In genomic region chr5:150272173-150272572, GRCm38 (mm10) we compare ENCODE assay signal across 26 mouse cellular contexts.
"Had no signal": no experiment of that assay in that cellular context is flagged by ENCODE, and none has a peak within 500 bp of the region (broad histone marks: within the 10 kb centered on the region; RNA-seq: fewer than 3 reads in every experiment).

No protein-coding gene starts in this region.

- H3K27me3 ChIP-seq: embryonic facial prominence, embryonic 12.5 days; embryonic facial prominence, embryonic 13.5 days; embryonic facial prominence, embryonic 15.5 days; forebrain, embryonic 12.5 days; forebrain, embryonic 13.5 days; forebrain, embryonic 15.5 days had no signal

- ATAC-seq: forebrain, embryonic 13.5 days; forebrain, embryonic 14.5 days; forebrain, embryonic 15.5 days; forebrain, embryonic 16.5 days; forebrain, postnatal 0 days had no signal

- H3K9me3 ChIP-seq: embryonic facial prominence, embryonic 12.5 days; embryonic facial prominence, embryonic 15.5 days; forebrain, embryonic 12.5 days; forebrain, embryonic 15.5 days had no signal

- H3K27ac ChIP-seq: embryonic facial prominence, embryonic 10.5 days; embryonic facial prominence, embryonic 12.5 days; embryonic facial prominence, embryonic 13.5 days; embryonic facial prominence, embryonic 15.5 days; forebrain, embryonic 10.5 days; forebrain, embryonic 12.5 days; forebrain, embryonic 13.5 days; forebrain, embryonic 15.5 days; gastrocnemius, adult 2 months; heart, adult 2 months; heart, embryonic 10.5 days had no signal

- H3K9ac ChIP-seq: embryonic facial prominence, embryonic 12.5 days; embryonic facial prominence, embryonic 13.5 days; embryonic facial prominence, embryonic 15.5 days; forebrain, embryonic 12.5 days; forebrain, embryonic 13.5 days; forebrain, embryonic 15.5 days; forebrain, postnatal 0 days had no signal

- DNase-seq: cerebellum, postnatal 10 days; cerebellum, postnatal 14 days; cerebellum, postnatal 25 days; cerebellum, postnatal 36 days; embryo, embryonic 11 days; forebrain, postnatal 0 days; gastrocnemius, adult 2 months; gastrocnemius, postnatal 10 days; gastrocnemius, postnatal 14 days; gastrocnemius, postnatal 25 days; gastrocnemius, postnatal 36 days; heart, adult 11 months; heart, adult 18-20 months; heart, adult 2 months had no signal

- H3K4me3 ChIP-seq: embryonic facial prominence, embryonic 10.5 days; embryonic facial prominence, embryonic 12.5 days; embryonic facial prominence, embryonic 13.5 days; embryonic facial prominence, embryonic 15.5 days; erythroblast, embryonic 14.5 days; forebrain, embryonic 10.5 days; forebrain, embryonic 12.5 days; forebrain, embryonic 13.5 days; forebrain, embryonic 15.5 days; gastrocnemius, adult 2 months; heart, adult 2 months; heart, embryonic 10.5 days had no signal

- H3K4me1 ChIP-seq: embryonic facial prominence, embryonic 10.5 days; embryonic facial prominence, embryonic 12.5 days; embryonic facial prominence, embryonic 13.5 days; embryonic facial prominence, embryonic 15.5 days; forebrain, embryonic 10.5 days; forebrain, embryonic 12.5 days; forebrain, embryonic 13.5 days; forebrain, embryonic 15.5 days had no signal

- H3K4me2 ChIP-seq: embryonic facial prominence, embryonic 12.5 days; embryonic facial prominence, embryonic 13.5 days; embryonic facial prominence, embryonic 15.5 days; forebrain, embryonic 12.5 days; forebrain, embryonic 13.5 days; forebrain, embryonic 15.5 days had no signal

- H3K36me3 ChIP-seq: embryonic facial prominence, embryonic 10.5 days; embryonic facial prominence, embryonic 12.5 days; embryonic facial prominence, embryonic 13.5 days; embryonic facial prominence, embryonic 15.5 days; forebrain, embryonic 10.5 days; forebrain, embryonic 12.5 days; forebrain, embryonic 15.5 days had no signal
